Mouse (Mus musculus) kidney, adult 2 months (tissue): ENCODE data around the gene Zfp239.

Experiments used
- CTCF ChIP-seq: fragments of 200-500 bp; conservative IDR thresholded peaks from 2 replicates; pipeline ENCODE4 v1.5.1; 2011; ENCODE audit warnings: low read depth, mild to moderate bottlenecking, control low read depth, low read length, moderate library complexity, mixed read lengths; ENCODE audit not compliant: insufficient read depth, insufficient read length
- POLR2A ChIP-seq: fragments of 200-500 bp; IDR thresholded peaks from one replicate; pipeline ENCODE4 v1.6.1; 2011; ENCODE audit warnings: low read depth, low read length, control low read depth

GRCm38 (mm10) chr6:117857990-117858389 lies 3.9 kb upstream of the Zfp239 start:
- TF ChIP-seq CTCF (no peak), POLR2A (no peak)
